Mouse (Mus musculus): ENCODE measurements around the gene Mtch2.
"Not testable (repeated sequence)": the region's sequence is repeated elsewhere in the genome, so short reads cannot be mapped to it uniquely, and the experiment has no call there.

Gene Mtch2

DNA sequence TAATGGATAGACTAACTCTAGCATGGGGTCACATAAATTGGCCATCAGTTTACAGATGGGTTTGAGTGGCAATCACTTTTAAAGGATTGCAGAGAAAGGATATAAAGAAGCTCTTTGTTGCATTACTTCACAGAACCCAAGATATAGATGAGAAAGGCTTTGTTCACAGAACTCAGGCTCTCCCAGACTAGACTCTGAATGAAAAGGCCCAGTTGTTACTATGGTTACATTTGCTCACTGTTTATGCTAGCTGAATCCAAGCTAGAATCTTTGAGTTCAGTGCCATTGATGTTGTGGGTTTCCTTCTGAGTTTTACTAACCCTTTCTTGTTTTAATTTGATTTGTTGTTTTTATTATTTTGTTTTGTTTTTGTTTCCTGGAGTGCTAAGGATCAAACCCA lies 17.2 kb downstream of the Mtch2 start:
- DNase-seq (ENCODE audit: low spot score): no peak

DNA sequence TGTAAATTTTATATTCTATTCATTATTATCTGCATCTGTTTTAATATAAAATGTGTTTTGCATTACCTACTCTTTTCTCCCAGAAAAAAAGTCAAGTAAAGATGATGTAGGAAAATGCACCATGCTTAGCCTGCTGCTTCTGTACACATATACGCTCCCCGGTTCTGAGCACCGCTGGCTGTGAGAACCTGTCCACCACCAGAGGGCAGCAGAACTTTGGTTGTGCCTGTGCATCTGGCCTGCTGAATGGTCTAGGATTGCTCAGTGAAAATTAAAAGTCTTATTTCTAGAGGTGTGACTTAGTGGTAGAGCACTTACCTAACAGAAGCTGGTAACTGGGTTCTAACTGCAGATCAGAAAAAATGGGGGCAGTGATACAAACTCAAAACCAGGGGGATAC lies 19.6 kb downstream of the Mtch2 start:
- DNase-seq (ENCODE audit: low spot score): peak; percentile 87

DNA sequence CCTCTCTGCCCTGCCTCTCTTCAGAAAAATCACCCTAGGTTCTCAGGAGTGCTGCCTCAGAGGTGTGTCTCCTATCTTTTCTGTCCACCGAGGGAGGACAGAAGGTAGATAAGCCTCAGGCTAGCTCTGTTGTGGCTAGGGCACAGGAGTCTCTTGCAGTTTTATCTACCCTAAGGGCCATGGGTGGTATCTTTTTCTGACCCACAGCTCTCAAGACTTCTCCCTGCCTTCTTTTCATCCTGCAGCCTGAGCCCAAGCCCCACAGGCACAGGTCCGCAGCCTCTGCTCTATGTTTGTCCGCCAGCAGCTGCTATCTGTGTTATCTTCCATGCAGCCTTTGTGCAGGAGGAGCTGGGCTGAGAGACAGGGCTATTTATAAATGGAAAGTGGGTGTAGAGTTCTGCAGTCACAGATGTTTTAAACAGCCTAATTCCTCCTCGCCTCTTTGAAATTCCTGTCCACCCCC lies 23.2 kb downstream of the Mtch2 start:
- DNase-seq (ENCODE audit: low spot score): no peak

DNA sequence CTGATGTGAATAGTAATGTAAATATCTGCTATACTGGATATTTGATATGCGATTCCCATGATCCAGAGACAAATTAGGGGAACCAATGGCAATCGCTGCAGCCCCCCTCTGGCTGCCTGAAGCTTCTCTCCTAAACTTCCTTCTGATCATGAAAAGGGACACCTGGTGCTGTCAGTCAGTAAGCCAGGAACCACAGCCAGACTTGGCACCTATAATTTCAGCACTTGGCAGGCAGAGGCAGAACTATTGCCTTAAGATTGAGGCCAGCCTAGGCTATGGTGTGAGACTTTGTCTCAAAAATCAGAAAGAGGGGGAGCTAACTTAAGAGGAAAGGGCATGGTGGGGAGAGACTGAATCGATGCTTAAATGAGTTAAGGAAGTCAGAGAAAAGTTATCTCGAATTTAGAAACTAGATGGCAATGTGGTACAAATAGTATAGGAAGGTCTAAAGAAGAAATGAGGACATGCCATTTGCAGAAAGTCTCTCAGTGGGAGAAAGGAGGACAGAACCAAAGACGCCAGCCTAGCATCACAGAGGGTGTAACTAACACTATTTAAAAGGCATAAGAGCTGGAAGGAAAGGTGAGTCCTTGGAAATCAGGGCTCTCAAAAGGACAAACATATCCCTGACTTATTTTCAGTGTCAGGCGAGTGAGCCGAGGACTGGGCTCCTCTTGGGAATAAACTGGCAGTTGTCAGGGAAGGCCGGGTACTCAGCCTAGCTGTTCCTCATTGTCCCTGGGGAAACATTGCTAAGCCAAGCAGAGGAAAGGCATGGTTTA lies 24.4 kb downstream of the Mtch2 start:
- DNase-seq (ENCODE audit: low spot score): no peak

DNA sequence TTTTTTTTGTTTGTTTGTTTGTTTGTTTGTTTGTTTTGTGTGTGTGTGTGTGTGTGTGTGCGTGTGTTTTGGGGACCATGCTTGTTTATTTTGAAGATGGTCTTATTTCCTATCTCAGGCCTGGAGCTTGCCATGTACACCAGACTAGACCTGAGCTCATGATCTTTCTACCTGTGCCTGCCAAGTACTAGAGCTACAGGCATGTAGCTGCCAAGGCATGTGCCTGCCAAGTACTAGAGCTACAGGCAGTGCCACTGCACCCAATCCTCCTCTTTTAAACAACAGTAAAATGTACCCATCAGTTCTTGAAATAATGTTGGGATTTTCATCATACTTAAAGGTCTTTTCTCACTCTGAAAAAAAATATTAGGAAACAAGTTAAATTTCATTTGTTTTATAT lies 27.1 kb downstream of the Mtch2 start:
- no peak for DNase-seq (ENCODE audit: low spot score)

DNA sequence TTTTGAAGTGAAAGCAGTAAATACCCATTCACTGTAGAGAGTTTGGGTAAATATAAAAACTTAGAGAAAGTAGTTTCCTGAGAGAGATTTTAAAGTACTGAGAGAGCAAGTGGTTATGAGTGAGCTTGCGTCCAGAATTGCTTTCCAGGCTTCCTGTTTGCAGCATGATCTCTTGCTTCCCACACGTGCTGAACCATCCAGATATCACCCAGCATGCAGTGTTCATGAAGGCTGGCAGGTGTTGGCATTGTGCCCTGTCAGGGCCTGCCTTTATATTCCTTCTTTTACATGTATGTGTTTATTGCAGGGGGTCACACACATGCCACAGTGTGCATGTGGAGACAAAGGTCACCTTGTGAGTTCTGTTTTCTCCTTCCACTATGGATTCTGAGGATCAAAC lies 28.3 kb downstream of the Mtch2 start:
- no peak for DNase-seq (ENCODE audit: low spot score)

DNA sequence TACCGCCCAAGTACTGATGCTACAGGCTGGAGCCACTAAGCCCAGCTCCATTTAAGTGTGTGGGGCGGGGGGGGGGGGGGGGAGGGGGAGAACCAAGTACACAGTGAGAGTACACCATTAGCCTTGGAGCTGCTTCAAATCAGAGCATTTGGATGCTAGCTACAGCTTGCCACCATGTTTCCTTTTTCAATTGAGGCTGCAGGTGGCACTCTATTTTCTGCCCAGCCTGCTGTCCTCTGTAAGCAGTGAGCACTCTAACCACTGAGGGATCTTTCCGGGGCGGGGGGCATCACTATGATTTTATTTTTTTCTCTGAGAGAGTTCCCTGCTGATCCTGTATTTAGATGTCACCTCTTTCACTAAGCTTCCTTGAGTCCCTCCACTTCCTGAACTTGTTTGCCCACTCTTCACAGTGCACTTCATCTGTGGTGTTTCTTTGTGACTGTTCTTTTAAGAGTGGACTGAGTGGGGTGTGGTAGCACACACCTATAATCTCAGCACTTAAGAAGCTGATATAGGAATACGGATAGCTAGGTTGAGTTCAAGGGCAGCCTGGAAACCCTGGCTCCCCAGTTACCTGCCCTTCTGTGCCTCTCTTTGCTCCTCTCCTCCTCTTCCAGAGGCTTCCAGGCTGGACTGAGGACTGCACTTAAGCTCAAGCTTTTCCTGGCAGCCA lies 30.8 kb downstream of the Mtch2 start:
- no peak for DNase-seq (ENCODE audit: low spot score)

DNA sequence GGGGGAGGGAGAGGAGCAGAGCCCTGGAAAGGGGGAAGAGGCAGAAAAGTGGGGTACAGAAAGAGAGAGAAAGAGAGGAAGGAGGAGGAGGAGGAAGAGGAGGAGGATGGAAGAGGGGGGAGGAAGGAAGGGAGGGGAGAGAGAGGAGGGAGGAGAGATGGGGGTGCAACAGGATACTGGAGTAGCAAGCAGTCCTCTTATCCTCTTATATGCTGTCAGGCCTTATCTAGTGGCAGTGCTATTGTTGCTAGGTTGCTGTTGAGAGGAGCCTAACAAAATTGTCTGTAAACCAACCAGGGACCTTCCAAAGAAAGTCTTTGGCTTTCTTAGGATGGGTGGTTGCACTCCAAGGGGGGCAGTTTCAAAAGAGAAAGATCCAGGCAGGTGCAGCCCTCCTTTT lies 32.5 kb downstream of the Mtch2 start:
- DNase-seq (ENCODE audit: low spot score): no peak

DNA sequence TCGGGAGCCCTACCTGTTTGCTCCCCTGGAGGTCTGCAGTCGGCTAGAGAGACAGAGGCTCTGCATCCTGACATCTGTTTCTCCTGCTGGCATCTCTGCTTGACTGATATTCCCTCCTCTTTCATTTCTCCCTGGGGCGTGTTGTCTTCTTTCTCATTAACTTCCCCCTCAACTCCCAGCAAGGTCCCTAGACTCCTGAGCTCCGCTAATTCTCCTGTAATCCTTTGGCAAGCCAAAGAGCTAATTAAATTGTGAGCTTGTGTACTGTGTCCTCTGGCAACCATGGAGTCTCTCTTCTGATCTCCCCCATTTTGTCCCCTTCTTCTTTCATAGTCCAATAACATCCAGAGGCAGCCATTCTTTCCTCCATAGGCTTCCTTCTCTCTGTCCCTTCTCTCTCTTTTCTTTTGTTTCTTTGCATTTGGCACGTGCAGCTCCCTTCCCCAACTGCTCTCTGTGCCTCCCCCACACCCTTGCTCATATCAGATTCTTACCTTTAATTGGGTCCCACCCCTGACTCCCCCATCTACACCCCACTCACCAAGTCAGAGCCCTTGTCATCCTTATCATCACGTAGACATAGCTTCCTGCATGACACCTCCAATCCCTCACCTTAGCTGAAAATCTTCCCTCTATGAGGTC lies 33.3 kb downstream of the Mtch2 start:
- DNase-seq (ENCODE audit: low spot score): no peak

DNA sequence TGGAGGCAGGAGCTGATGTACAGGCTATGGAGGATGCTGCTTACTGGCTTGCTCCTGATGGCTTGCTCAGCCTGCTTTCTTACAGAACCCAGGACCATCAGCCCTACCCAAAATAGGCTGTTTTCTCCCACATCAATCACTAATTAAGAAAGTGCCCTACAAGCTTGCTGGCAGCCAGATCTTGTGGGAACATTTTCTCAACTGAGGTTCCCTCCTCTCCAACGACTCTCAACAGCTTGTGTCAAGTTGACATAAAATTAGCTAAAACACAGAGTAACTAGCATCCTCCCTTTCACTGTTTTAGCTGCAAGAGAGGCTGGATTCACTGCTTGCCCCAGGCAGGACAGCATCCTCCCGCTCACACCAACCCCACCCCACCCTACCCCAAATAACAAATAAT lies 34.9 kb downstream of the Mtch2 start:
- DNase-seq (ENCODE audit: low spot score): no peak

DNA sequence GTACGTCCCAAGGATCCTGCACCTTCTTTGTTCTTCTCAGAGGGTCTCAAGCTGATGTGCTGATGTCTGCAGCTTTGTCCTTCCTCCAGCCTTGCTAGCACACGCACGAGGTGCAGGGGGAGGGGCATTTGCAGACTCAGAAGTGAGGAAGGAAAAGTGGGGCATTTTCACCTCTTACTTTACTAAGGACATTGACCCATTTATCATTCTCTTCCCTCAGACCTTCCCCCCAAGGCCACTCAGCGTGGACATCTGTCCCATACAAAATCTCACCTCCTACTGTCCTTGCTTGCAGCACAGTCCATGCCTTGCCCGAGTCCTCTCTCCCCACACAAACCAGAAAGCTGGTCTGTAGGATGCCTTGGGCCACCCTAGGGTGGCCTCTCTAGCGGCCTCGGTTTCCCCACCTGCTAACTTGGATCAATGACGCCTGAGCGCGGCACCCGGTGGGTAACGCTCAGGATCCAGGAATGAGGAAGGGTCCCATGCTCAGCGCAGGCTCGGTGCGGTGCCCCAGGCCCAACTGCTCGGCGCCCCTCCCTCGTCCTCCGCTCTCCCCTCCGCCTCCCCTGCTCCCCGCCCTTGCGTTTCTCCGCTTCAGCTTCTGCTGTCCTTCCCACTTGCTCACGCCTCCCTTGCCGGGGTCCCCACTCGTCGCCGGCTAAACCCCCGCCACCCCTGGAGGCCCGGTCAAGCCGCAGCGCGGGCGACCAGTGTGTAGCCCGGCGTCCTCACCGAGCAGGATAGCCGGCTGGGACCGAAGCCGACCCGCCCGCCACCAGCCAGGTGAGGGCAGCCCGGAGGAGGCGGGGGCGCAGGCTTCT lies 38.5 kb downstream of the Mtch2 start, which contains the start of gene C1qtnf4:
TSS of gene C1qtnf4 (plus strand) at position 643 of the 824 bp plus-strand sequence.
- DNase-seq (ENCODE audit: low spot score): no peak

DNA sequence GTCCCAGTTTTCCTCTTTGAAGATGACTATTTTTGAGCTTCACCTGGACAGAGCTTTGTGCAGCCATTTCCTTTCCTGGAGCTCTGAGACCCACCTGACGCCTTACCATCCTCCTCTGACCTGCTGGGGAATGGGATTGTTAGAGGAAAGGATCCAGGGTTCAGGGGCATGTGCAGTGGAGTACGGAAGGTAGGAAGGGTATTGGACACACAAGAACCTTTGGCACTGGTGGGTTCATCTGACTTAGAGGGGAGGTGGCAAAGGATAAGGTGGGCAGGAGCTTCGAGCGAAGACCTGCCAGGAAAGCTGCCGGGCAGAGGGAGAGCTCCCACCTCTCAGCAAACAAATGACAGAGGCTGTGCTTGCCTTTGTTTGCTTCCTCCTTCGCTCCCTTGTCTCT lies 39.5 kb downstream of the Mtch2 start:
- no peak for DNase-seq (ENCODE audit: low spot score)

DNA sequence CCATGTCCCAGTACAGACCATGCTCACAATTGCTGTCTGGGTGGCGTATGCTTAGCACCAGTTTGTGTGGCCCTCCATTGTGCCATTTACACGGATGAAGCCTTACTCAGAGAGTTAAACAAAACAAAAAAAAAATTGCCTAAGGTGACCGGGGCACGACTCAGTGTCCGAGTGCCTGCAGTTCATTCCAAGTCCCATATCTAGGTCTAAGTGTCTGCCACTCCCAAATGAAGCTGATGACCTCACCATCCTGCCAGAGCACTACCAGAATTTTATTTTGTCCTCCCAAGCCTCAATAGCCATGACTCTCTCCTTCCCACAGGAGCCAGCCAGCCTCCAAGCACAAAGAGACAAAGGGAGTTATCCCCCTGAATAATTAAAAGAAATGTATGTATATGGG lies 40.7 kb downstream of the Mtch2 start:
- no peak for DNase-seq (ENCODE audit: low spot score)

DNA sequence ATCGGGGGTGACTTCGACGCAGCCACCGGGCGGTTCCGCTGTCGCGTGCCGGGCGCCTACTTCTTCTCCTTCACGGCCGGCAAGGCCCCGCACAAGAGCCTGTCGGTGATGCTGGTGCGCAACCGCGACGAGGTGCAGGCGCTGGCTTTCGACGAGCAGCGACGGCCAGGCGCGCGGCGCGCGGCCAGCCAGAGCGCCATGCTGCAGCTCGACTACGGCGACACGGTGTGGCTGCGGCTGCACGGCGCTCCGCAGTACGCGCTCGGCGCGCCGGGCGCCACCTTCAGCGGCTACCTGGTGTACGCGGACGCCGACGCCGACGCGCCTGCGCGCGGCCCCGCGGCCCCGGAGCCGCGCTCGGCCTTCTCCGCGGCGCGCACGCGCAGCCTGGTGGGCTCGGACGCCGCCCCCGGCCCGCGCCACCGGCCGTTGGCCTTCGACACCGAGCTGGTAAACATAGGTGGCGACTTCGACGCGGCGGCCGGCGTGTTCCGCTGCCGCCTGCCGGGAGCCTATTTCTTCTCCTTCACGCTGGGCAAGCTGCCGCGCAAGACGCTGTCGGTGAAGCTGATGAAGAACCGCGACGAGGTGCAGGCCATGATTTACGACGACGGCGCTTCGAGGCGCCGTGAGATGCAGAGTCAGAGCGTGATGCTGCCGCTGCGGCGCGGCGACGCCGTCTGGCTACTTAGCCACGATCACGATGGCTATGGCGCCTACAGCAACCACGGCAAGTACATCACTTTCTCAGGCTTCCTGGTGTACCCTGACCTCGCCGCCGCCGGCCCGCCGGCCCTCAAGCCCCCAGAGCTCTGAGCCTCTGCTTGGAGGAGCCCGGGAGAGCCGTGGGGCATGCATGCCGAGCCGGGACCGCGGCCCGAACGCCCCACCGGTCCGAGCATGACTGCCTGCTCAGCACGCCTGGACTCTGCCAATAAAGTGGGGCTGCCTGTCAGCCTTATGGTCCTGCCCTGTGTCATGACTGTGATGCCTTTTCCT lies 42.9 kb downstream of the Mtch2 start:
- peak; percentile 39 for DNase-seq (ENCODE audit: low spot score)

DNA sequence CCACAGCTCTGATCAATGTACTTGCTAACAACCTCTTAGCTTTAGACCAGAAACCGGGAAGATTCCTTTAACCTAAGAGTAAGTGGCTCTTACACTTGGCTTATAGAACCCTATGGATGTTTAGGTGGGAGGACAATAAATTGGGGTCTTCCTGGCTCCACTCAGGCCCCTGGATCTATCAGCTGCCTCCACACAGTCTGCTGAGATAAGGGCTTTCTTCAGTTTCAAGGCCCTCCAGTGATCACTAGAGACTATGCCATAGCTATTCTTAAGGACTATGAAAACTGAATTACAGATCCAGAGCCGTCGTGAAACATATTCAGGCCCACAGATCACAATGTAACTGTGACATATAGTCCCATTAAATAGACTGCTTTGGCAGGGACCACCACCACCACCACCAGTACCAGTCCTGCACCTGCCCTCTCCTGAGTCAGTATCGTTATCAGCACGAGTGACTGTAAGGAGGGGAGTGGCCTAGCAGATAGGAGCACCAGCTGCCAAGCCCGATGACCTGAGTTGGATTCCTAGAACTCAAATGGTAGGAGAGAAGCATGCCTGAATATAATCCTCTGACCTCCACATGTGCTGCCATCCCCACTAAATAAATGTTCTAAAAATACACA lies 46.8 kb downstream of the Mtch2 start:
- no peak for DNase-seq (ENCODE audit: low spot score)

DNA sequence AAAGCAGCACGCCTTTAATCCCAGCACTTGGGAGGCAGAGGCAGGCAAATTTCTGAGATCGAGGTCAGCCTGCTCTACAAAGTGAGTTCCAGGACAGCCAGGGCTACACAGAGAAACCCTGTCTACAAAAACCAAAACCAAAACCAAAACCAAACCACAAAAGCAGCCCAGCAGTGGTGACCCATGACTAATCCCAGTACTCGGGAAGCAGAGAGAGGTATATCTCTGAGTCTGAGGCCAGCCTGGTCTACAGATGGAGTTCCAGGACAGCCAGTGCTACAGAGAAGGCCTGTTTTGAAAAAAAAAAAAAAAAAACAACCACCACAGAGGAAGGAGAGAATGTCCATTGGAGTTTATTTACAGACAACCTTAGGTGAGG lies 47.3 kb downstream of the Mtch2 start:
- DNase-seq (ENCODE audit: low spot score): not testable (repeated sequence)

DNA sequence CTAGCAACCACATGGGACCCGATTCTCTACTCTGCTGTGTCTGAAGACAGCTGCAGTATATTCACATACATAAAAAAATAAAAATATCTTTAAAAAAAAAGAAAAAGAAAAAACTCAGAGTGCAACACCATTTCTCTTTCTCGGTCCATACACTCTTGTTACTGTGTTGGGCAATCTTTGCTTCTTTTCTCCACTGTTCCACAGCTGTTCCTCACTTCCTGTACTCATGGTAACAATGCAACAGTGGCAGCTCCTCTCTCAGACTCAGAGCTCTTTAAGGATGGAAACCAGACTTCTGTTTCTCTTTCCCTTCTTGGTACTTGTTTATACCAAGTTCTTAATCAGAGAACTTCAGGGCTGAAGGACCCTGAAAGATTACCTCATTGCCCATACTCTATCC lies 56.4 kb downstream of the Mtch2 start:
- DNase-seq (ENCODE audit: low spot score): no peak

DNA sequence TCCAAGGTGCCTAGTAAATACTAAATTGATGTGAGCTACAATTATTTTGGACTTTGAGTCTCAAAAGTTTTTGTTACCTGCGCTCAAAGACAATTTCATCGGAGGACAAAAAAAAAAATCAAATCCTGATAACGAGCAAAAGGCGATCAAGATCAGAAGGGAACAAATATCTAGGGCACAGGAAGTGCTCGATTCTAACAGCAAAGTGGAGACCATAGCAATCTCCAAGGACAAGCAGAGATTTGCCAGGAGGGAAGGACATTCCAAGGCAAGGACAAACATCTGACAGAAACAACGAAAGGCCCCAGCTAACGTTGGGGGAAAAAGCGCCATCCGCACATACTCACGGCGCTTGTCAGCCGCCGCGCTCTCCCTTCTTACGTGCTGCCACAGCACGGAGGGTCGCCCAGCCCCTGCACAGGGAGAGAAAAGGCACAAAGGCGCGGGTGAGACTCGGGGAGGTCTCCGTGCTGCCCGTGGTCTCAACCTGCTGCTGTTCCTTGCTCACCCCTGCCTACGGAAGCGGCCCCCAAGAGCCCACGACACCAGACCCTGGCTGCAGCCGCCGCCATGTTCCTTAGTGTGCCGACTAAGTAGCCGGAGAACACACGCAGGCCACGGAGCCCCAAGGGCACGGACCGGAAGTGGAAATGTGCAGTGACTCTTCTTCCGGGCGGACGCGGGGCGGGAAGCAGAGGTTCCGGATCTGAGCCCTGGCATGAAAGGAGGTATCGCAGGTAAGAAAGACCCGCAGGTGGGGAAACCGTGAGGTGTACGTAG lies 57.3 kb downstream of the Mtch2 start, which contains the start of the genes Kbtbd4 and Ndufs3:
TSS of gene Kbtbd4 (plus strand) at position 665 of the 780 bp plus-strand sequence.
TSS of gene Ndufs3 (minus strand) at position 752 of the 780 bp plus-strand sequence.
- peak; percentile 85 for DNase-seq (ENCODE audit: low spot score)

DNA sequence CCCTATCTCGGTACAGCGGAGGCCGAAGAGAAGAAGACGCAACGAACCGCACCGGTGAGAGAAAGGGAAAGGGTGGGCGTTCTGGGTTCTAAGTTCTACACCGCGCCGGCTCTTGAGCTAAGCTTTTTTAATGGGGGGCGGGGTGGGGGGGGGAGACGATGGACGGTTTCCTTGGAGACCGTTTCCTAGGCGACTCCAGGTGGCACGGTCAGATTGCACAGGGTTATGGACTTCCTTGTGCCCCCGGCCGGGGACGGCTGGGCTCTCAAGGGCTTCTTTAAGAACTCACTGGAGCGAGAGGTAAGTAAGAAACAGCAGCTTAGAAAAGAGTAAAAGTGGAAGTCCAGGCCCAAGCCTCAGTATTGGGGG lies 57.9 kb downstream of the Mtch2 start:
- no peak for DNase-seq (ENCODE audit: low spot score)

DNA sequence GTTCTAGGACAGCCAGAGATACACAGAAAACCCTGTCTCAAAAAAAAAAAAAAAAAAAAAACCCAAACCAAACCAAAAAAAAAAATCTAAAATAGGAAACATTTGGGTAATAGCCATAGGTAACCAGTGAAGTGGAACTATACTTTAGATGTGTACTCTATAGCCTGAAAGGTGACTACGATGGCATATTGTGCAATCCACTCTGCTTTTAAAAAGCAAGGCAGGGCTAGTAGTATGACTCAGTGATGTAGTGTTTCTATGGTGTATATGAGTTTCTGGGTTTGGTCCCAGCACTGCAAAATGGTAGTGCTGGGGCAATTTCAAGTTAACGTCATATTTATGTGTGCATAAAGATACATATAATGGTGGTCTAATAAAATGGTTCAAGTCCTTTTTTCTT lies 59.8 kb downstream of the Mtch2 start:
- DNase-seq (ENCODE audit: low spot score): no peak
